Mouse (Mus musculus): ENCODE measurements around the gene Asic2. TPM values are rescaled to one million over a fixed set of nuclear protein-coding genes. Genes with fewer than 3 reads are reported as not detected.

The Asic2 gene
- total RNA-seq, 2 experiments from 2014 or later: 64.6 to 65.7 TPM

- peak in 1 of 2 experiments; percentile 57 for DNase-seq (ENCODE audit: low spot score in 2 of 2)
Observed at GRCm38 (mm10) chr11:81059546-81059945, 908.7 kb downstream of the Asic2 start.

DNA sequence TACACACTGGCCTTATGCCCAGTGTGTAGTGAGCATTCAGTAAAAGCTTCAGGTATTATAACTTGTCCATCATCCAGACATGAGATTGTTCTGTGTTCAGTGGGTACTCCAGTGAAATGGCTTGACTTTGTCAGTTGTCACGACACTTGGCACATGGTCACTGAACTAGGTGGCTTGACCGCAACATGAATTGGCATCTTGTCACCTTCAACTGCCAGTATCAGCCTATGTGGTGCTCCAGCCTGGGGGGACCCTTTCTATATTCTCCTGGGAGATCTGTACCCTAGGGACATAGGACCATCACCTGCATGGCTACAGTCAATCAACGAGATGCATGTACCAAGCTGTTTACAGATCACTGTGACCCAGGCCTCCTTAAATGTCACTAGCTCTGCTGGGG is 910.8 kb downstream of the Asic2 start:
- DNase-seq (ENCODE audit: low spot score in 2 of 2): no peak

- no peak for DNase-seq (ENCODE audit: low spot score in 2 of 2)
Observed at GRCm38 (mm10) chr11:81056776-81057175, 911.5 kb downstream of the Asic2 start.

DNA sequence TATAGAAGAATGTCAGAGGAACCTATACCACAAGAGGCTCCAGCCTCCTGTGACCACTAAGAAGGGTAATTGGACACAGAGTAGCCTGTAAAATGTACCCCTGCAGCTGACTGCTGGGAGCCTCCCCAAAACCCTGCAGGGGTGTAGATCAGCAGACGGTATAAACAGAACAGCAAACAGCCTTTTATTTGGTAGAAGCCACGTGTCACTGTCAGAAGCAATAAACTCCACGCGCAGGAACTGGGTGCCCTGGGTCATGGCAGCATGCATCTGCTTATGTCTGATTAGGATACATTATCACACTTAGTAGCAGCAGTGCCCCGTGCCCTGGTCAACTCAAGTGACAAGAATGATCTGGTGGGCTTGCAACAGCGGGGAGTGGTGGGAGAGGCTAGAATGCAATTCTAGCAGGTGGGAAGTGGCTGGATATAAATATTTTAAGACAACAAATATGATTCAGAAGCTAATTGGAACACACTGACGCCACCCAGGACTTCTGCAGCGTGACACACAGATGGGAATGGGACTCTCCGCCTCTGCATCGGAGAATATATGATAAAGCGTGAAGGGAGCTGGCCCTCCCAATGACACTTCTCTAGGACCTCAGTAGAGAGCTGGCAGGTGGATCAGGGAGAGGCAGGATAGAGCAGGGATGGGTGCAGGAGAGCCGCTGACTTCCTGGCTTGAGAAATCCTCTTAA is 912.7 kb downstream of the Asic2 start:
- no peak for DNase-seq (ENCODE audit: low spot score in 2 of 2)

DNA sequence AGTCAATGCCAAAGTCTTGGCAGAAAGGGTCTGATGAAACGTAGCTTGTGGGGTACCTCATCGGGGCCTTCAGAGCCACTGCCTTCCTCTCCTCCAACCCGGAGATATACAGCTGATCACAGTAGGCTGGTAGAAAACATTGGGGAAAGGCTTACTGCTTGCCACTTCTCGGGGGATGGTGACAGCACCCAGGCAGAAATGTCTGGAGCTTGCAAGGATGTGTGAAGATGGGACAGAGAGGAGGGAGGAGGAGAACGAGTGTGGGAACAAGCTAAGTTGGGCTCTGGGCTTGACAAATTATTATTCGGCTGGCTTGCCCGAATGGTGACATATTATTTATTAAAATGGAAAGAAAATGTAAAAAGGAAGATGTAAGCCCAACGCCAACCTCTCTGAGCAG is 914.4 kb downstream of the Asic2 start:
- peak in 1 of 2 experiments; percentile 37 for DNase-seq (ENCODE audit: low spot score in 2 of 2)

- no peak for DNase-seq (ENCODE audit: low spot score in 2 of 2)
Observed at GRCm38 (mm10) chr11:81041671-81042070, 926.6 kb downstream of the Asic2 start.

- DNase-seq (ENCODE audit: low spot score in 2 of 2): no peak
Observed at GRCm38 (mm10) chr11:81039976-81040375, 928.3 kb downstream of the Asic2 start.

GRCm38 (mm10) chr11:81032151-81032550 is 936.1 kb downstream of the Asic2 start:
- DNase-seq (ENCODE audit: low spot score in 2 of 2): no peak

DNA sequence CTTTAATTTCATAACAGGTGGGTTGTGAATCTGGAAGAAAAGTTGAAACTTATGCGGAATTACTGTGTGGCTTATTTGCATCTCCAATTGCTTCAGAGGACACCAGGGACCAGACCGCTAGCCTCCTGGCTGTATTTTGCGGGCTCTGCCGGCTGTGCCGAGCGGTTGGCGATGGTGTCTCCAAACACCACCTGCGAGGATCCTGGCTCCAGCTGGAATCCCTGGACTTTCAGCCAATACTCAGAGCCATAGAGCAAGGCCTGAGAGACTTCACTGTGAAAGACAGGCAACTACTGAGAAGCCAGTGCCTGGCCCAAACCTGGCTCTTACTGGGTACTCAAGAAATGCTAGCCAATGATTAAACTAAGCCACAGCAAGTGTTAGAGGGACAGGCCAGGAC is 953.5 kb downstream of the Asic2 start:
- no peak for DNase-seq (ENCODE audit: low spot score in 2 of 2)

- no peak for DNase-seq (ENCODE audit: low spot score in 2 of 2)
Observed at GRCm38 (mm10) chr11:81013501-81013900, 954.8 kb downstream of the Asic2 start.

DNA sequence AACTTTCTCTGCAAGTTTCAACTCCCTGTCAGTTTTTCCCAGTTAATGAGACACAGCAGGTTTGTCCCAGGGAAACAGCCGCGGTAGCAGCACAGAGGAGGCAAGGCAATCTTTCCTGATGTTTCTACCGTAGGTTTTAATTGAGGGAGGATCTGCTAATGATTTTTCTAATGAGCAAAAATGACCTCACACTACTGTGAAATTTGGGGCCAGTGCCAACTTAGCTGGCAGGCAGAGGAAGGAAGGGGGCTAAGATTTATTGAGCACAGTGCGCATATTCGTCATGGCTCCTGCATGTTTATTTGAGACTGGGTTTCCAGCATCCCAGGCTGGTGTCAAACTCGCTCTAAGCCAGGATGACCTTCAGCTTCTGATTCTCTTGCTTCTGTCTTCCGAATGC is 957.5 kb downstream of the Asic2 start:
- no peak for DNase-seq (ENCODE audit: low spot score in 2 of 2)

DNA sequence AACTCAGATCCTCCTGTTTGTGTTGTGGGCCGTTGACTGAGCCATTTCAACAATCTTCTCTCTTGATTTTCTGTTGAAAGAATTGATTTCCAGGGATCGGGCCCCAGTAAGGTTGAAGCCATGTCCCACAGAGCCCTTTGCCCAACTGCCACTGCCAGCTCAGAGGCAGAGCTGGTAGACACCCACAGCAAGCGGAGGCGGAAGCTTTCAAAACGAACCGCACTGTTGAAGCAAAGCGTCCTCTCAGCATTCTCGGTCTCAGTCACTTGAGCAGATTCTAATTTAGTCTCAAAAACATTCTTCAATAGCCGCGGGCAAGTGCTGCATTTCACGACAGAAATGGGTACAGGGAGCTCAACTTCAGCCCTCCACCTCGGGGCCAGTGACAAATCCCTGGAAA is 958.9 kb downstream of the Asic2 start:
- DNase-seq (ENCODE audit: low spot score in 2 of 2): peak; percentile 50 to 66

DNA sequence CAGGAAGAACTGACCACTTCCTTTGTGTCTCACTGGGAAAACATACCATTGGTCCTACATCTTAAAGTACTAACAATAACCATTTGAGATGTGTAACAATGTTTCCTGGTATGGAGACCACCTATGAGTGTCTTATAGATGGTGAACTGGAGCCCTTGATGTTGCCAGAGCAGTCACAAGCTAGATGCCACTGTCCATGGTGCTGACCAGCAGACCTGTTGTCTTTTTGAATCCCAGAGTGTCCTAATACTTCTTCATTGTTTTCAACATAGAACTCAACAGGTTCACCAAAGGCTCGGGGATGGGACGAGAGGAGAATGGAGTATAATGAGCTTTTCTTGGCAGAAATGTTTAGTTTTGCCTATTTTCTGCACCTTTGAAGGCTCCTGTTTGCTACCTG is 962.4 kb downstream of the Asic2 start:
- no peak for DNase-seq (ENCODE audit: low spot score in 2 of 2)

DNA sequence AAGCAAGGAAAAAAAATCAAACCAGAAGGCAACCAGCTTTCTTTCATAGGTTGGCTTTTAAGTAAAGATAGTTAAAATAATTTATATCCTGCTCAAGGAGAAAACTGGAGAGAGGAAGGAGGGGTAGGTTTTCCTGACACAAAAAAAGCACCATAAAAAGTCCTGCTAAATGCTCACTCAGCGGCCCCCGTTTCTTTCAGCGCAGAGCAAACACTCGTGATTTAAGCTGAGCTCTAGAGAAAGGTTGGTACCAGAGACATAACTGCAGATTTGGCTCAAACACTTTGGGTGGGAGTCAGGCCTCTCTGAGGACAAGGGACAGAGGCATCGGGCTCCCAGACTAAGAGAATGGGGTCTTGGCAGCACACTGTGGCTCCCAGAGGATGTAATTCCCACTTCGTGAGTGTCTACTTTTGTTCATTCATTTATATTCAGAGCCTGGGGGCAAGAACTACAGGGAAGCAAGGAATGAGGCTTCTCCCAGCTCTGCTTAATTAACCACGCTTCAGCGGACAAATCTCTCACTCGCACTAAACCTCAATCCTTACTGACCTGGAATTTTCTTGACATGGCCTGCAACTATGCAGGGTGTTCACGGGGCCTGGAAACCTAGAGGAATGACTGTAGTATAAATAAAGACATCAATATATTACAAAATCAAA is 965.4 kb downstream of the Asic2 start:
- peak in 1 of 2 experiments; percentile 30 for DNase-seq (ENCODE audit: low spot score in 2 of 2)

GRCm38 (mm10) chr11:80995621-80996020 is 972.6 kb downstream of the Asic2 start:
- DNase-seq (ENCODE audit: low spot score in 2 of 2): no peak

- DNase-seq (ENCODE audit: low spot score in 2 of 2): no peak
Observed at GRCm38 (mm10) chr11:80983530-80983929, 984.7 kb downstream of the Asic2 start.

GRCm38 (mm10) chr11:80976239-80976855 is 991.9 kb downstream of the Asic2 start:
- no peak for DNase-seq (ENCODE audit: low spot score in 2 of 2)

DNA sequence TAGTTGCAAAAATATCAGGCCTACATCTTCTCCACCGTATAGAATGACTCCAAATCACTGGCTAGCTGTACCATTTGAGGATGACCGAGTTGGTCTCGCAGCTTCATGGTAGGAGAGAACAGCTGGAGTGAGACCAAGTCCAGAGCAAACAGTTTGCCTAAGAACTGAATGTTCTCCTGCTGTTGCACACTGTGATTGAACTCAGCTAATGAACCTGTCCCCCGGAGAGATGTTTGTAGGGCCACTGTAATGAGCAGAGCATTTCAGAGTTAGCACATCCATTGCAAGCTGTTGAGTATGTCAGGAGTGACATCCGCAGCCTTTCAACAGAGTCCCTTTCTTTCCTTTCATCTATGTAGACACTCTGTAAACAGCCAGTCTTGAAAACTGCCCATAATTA is 993.6 kb downstream of the Asic2 start:
- DNase-seq (ENCODE audit: low spot score in 2 of 2): no peak

DNA sequence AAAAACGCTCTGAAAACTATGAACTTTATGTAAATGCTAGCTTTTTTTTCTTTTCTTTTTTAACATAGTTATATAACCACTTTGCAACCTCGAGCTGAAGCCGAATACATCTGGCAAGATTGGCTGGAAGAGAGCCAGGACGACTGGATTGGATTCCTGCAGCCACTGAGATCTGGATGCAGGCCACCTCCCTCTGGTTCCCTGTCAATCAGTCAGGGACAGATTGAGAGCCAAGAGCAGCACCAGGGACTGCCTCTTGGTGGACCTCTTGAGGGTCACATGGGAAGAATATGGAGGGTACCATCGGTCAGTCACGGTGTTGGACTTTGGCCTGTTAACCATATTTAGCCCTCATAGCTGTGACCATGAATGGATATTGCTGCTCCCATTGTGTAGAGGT is 994.3 kb downstream of the Asic2 start:
- DNase-seq (ENCODE audit: low spot score in 2 of 2): peak; percentile 56 to 66

DNA sequence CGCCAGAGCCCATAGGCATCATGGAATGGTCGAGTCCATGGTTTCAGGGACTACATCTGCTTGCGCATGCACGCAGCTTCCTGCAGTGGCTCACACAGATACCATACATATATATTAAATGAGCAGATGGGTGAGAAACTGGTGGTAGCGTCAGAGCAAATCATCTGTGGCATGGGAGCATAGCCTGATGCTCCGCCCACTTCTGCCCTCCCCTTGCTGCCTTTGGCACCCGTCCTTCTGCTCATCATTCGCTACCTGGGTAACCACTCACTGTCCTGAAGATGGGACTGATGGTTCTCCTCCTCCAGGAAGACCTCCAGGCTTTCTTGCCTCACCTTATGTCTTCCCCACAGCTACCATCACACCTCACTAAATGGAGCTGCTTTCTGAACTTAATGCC is 995.0 kb downstream of the Asic2 start:
- DNase-seq (ENCODE audit: low spot score in 2 of 2): no peak

DNA sequence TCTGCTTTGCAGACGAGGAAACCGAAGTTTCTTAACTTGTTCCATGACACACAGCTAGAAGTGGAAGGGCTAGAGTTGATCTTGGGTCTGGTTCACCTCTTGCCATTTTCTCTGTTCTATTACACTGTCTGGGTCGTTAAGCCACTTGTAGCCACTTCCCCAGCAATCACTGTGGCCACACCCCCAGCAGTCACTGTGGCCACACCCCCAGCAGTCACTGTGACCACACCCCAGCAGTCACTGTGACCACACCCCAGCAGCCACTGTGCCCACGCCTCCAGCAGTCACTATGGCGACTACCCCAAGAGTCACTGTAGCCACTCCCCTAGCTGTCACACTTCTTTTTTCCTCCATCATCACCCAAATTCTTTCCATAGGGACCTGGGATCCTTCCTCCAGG is 1000.7 kb downstream of the Asic2 start:
- DNase-seq (ENCODE audit: low spot score in 2 of 2): no peak

- DNase-seq (ENCODE audit: low spot score in 2 of 2): no peak
Observed at GRCm38 (mm10) chr11:80966040-80966439, 1002.2 kb downstream of the Asic2 start.
